Mouse (Mus musculus) E14TG2a.4 (cell line): Measurements from ENCODE around the gene Tet1.

Source experiments
- CTCF ChIP-seq: conservative IDR thresholded peaks from 2 replicates; pipeline ENCODE4 v1.5.1; 2014; ENCODE audit warnings: low read length
- NANOG ChIP-seq: IDR thresholded peaks from 2 replicates; pipeline ENCODE4 v1.6.1; 2014; ENCODE audit warnings: borderline replicate concordance, low read length, mixed read lengths
- POU5F1 ChIP-seq: IDR thresholded peaks from 2 replicates; pipeline ENCODE4 v1.6.1; 2014; ENCODE audit warnings: low read length, borderline replicate concordance

- TF ChIP-seq CTCF (no peak), POU5F1 (no peak), NANOG (no peak)
Measured at GRCm38 (mm10) chr10:62866035-62866791, 42.6 kb downstream of the Tet1 start.
